Comparison of ENCODE assay signal across 8 mouse cellular contexts in the genomic region with DNA sequence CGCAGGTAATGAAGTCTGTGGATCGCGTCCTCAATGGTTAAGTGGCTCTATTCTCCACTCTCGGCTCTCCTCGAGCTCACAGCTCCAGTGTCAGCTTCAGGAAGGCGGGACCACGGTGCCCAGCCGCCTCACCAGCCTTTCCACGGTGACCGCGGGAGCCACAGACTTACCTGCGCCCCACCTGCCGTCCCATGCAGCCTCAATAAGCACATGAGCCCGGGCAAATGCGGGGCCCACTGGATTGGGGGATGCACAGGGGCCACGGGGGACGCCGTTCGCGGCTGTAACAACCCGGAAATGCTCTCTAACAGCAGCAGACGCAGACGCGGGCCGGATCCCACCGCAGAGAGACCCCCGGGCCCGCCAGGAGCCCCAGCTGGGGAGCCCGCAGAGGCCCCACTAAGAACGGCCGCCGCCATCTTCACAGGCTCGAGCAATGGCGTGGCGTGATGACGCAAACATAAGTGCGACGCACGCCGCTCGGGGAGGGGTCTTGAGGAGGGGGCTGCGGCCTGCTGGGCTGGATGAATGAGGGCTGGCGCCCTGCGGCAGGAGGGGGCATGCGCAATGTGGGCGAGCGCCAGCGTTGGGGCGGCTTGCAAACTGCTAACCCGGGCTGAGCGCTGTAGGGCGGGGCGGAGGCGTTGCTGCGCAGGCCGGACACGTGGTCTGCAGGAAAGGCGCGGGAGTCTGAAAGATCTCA. TPM values are rescaled to one million over a fixed set of nuclear protein-coding genes. Genes with fewer than 3 reads are reported as not detected.
DNase-seq lines count a peak whose midpoint lies in the region; ATAC-seq and TF ChIP-seq lines count a peak whose summit lies in the region.

TSS of gene Pelp1 (minus strand) at position 438 of the 703 bp plus-strand sequence.

- H3K27ac ChIP-seq in ES-E14 (ENCODE audit: insufficient read depth, low read depth, low read length, poor library complexity, severe bottlenecking), result peak within 1 kb of the TSS; percentile 77
- H3K27ac ChIP-seq in forebrain, embryonic 16.5 days (ENCODE audit: low read length), result peak within 1 kb of the TSS; percentile 83
- H3K27ac ChIP-seq in layer of hippocampus, adult 2 months, result peak within 1 kb of the TSS; percentile 95
- peak within 1 kb of the TSS; percentile 81 for H3K27ac ChIP-seq in lung, embryonic 14.5 days (ENCODE audit: low read depth)
- H3K27ac ChIP-seq in olfactory bulb, adult 2 months (ENCODE audit: insufficient read depth, low read depth, low read length), result peak within 1 kb of the TSS; percentile 72
- H3K27ac ChIP-seq in thymus, adult 2 months (ENCODE audit: control insufficient read depth, insufficient read depth, low read length), result no peak within 1 kb of the TSS

- H3K36me3 ChIP-seq in ES-E14 (ENCODE audit: control insufficient read depth, insufficient read depth, low read length, poor library complexity, severe bottlenecking), result peaks cover 22% of the 10 kb centered on the region
- H3K36me3 ChIP-seq in forebrain, embryonic 16.5 days (ENCODE audit: control insufficient read depth, insufficient read depth), result no peaks in the 10 kb centered on the region
- peaks cover 17% of the 10 kb centered on the region for H3K36me3 ChIP-seq in lung, embryonic 14.5 days (ENCODE audit: insufficient read depth)
- H3K36me3 ChIP-seq in thymus, adult 2 months (ENCODE audit: control insufficient read depth, insufficient read depth, low read length), result peaks cover 4% of the 10 kb centered on the region; the same call in 1 of the 2 replicates

- intact Hi-C loops in heart, postnatal 36 days (cut with DNase I), result no loop called here

- peak within 1 kb of the TSS; percentile 87 to 93 for H3K4me3 ChIP-seq in ES-E14 (ENCODE audit: insufficient read depth in 1 of 2, low read depth in 1 of 2, low read length in 2 of 2, poor library complexity in 1 of 2, severe bottlenecking in 1 of 2)
- H3K4me3 ChIP-seq in forebrain, embryonic 16.5 days (replicated peaks; ENCODE audit: low read length), result peak within 1 kb of the TSS; percentile 95
- peak within 1 kb of the TSS; percentile 93 for H3K4me3 ChIP-seq in layer of hippocampus, adult 2 months
- peak within 1 kb of the TSS; percentile 99 for H3K4me3 ChIP-seq in lung, embryonic 14.5 days (ENCODE audit: low read depth, low read length)
- peak within 1 kb of the TSS; percentile 84 for H3K4me3 ChIP-seq in olfactory bulb, adult 2 months (ENCODE audit: insufficient read depth, low read depth, low read length)
- peak within 1 kb of the TSS; percentile 57 for H3K4me3 ChIP-seq in thymus, adult 2 months (ENCODE audit: control insufficient read depth, insufficient read depth, low read length)

- H3K9ac ChIP-seq in ES-E14 (ENCODE audit: insufficient read depth, low read depth, low read length, poor library complexity, severe bottlenecking), result peak within 1 kb of the TSS; percentile 96
- peak within 1 kb of the TSS; percentile 99 for H3K9ac ChIP-seq in forebrain, embryonic 16.5 days (replicated peaks; ENCODE audit: low read depth, low read length)
- H3K9ac ChIP-seq in lung, embryonic 14.5 days, result peak within 1 kb of the TSS; percentile 97

- no peaks in the 10 kb centered on the region for H3K27me3 ChIP-seq in forebrain, embryonic 16.5 days (replicated peaks; ENCODE audit: control insufficient read depth, insufficient read depth, low read length)
- no peaks in the 10 kb centered on the region for H3K27me3 ChIP-seq in lung, embryonic 14.5 days (ENCODE audit: insufficient read depth, low read length)
- no peaks in the 10 kb centered on the region for H3K27me3 ChIP-seq in thymus, adult 2 months (ENCODE audit: control insufficient read depth, insufficient read depth, low read length)

- in situ Hi-C loops in ES-E14 (cut with MboI; ENCODE audit: low sequenced_read_pairs in 2 of 2, unreplicated experiment in 2 of 2), result no loop called here

- TF ChIP-seq POLR2A in olfactory bulb, adult 2 months (IDR thresholded peaks at IDR 0.05; ENCODE audit: insufficient read depth, low read depth, low read length), result peak; percentile 90
- peak; percentile 71 for TF ChIP-seq POLR2A in thymus, adult 2 months (IDR thresholded peaks at IDR 0.05; ENCODE audit: control insufficient read depth, extremely low read depth, insufficient read depth, low read length, poor library complexity)

- DNase-seq in ES-E14 (ENCODE audit: low read depth, low spot score), result peak; percentile 96
- peak; percentile 80 for DNase-seq in cerebellum, adult 11-12 months
- peak; percentile 82 to 91 for DNase-seq in heart, postnatal 36 days
- peak; percentile 88 to 90 for DNase-seq in layer of hippocampus, adult 2 months (ENCODE audit: low spot score in 2 of 2)
- peak; percentile 99 for DNase-seq in lung, embryonic 14.5 days
- DNase-seq in thymus, adult 2 months, result peak; percentile 91

- peak; percentile 99 for ATAC-seq in forebrain, embryonic 16.5 days
- peak; percentile 98 for ATAC-seq in lung, embryonic 14.5 days (ENCODE audit: insufficient read depth)

- H3K9me3 ChIP-seq in ES-E14 (ENCODE audit: control insufficient read depth, insufficient read depth, low read depth, low read length), result no peaks in the 10 kb centered on the region
- no peaks in the 10 kb centered on the region for H3K9me3 ChIP-seq in forebrain, embryonic 16.5 days (ENCODE audit: control insufficient read depth, low read length)
- H3K9me3 ChIP-seq in lung, embryonic 14.5 days (ENCODE audit: low read depth, low read length), result no peaks in the 10 kb centered on the region

- peak within 1 kb of the TSS; percentile 77 for H3K4me2 ChIP-seq in forebrain, embryonic 16.5 days (ENCODE audit: low read length)
- H3K4me2 ChIP-seq in lung, embryonic 14.5 days, result peak within 1 kb of the TSS; percentile 77

- TF ChIP-seq CTCF in layer of hippocampus, adult 2 months (conservative IDR thresholded peaks at IDR 0.05), result no peak
- TF ChIP-seq CTCF in lung, embryonic 14.5 days (IDR thresholded peaks at IDR 0.05; ENCODE audit: low read depth), result peak; percentile 11; the same call in 1 of the 2 replicates
- TF ChIP-seq CTCF in olfactory bulb, adult 2 months (IDR thresholded peaks at IDR 0.05; ENCODE audit: insufficient read depth, low read depth, low read length), result no peak
- TF ChIP-seq CTCF in thymus, adult 2 months (IDR thresholded peaks at IDR 0.05; ENCODE audit: borderline replicate concordance, control insufficient read depth, extremely low read depth, insufficient read depth, low read length, poor library complexity), result peak; percentile 43; the same call in 1 of the 2 replicates

- peaks cover 3 to 9% of the 10 kb centered on the region in 2 experiments; a peak in 2 of 4 replicates for H3K4me1 ChIP-seq in ES-E14 (ENCODE audit: control insufficient read depth in 2 of 2, insufficient read depth in 2 of 2, low read length in 2 of 2, poor library complexity in 1 of 2)
- H3K4me1 ChIP-seq in forebrain, embryonic 16.5 days (replicated peaks; ENCODE audit: control insufficient read depth, insufficient read depth, low read length), result peaks cover 19% of the 10 kb centered on the region
- peaks cover 4% of the 10 kb centered on the region; the same call in 1 of the 2 replicates for H3K4me1 ChIP-seq in lung, embryonic 14.5 days (ENCODE audit: insufficient read depth)
- peaks cover 2% of the 10 kb centered on the region for H3K4me1 ChIP-seq in olfactory bulb, adult 2 months (ENCODE audit: control insufficient read depth, insufficient read depth, low read length)
- H3K4me1 ChIP-seq in thymus, adult 2 months (replicated peaks; ENCODE audit: control insufficient read depth, insufficient read depth, low read length), result peaks cover 10% of the 10 kb centered on the region

- 1% methylated on average over 59 of the region's 59 CpGs for WGBS in forebrain, embryonic 16.5 days
- under 1% methylated on average over 59 of the region's 59 CpGs for WGBS in lung, embryonic 14.5 days
- WGBS in olfactory bulb, adult 2 months, result 1% methylated on average over 59 of the region's 59 CpGs
- WGBS in thymus, adult 2 months, result under 1% methylated on average over 59 of the region's 59 CpGs

TF ChIP-seq in ES-E14, 5 proteins besides CTCF, POLR2A, EP300 and RAD21:
- no peak; the same call in 1 of the 2 replicates for TF ChIP-seq ZC3H11A (IDR thresholded peaks at IDR 0.05; ENCODE audit: borderline replicate concordance, low read depth, low read length)
- peak; percentile 81 for TF ChIP-seq HCFC1 (IDR thresholded peaks at IDR 0.05; ENCODE audit: borderline replicate concordance, insufficient read depth, low read length)

RNA-seq across cellular contexts. Expression of gene Pelp1, which starts in this region (rescaled TPM):
- 76.5 and 77.5 TPM in 2 replicates for total RNA-seq in ES-E14 (2012; rRNA removed)
- 35.6 and 38.5 TPM in 2 replicates for polyA plus RNA-seq in forebrain, embryonic 16.5 days (2015; fragmentation: Nextera tagmentation; extraction: Ambion mirVana)
- 10 to 100 TPM; 19.4 to 22.1 TPM for total RNA-seq in heart, postnatal 36 days (2021)
- total RNA-seq in layer of hippocampus, adult 2 months (2021), result 10 to 100 TPM; 33.2 to 40.1 TPM
- 44.4 and 46.5 TPM in 2 replicates for polyA plus RNA-seq in lung, embryonic 14.5 days (2014; fragmentation: Nextera tagmentation; extraction: Ambion mirVana)
- polyA plus RNA-seq in olfactory bulb, adult 2 months (2012; ENCODE audit: insufficient read depth, insufficient read length, low replicate concordance, missing spikeins), result not detected in 2 replicates
- polyA plus RNA-seq in thymus, adult 2 months (2012; rRNA removed), result 33.0 and 40.4 TPM in 2 replicates

Comparison
In these comparisons a context has a peak if more than half of its experiments do, and no peak if none do; other contexts are left out.
1. RNA of gene Pelp1 (polyA plus RNA-seq): 44.4 to 46.5 TPM in lung, embryonic 14.5 days, 35.6 to 38.5 TPM in forebrain, embryonic 16.5 days and 33.0 to 40.4 TPM in thymus, adult 2 months; not detected in olfactory bulb, adult 2 months; every median in the first group is over 10 times any median in the second.
2. CTCF ChIP-seq: peak in lung, embryonic 14.5 days (single experiment) and thymus, adult 2 months (single experiment); none in layer of hippocampus, adult 2 months (single experiment) and olfactory bulb, adult 2 months (single experiment).
3. Peak in every context shown above with its lines, with median percentiles within 50 percentile points of each other: DNase-seq, H3K4me3 ChIP-seq and H3K9ac ChIP-seq.